Mouse (Mus musculus): ENCODE measurements around the gene Tmem53. TPM values are rescaled to one million over a fixed set of nuclear protein-coding genes. Genes with fewer than 3 reads are reported as not detected.

Tmem53 gene
- polyA plus RNA-seq, 1 experiment from 2014 or later: 16.5 TPM

- H3K4me1 ChIP-seq (ENCODE audit: control insufficient read depth, insufficient read depth, low read length): peaks cover 14% of the 10 kb centered on the region; the same call in 1 of the 2 replicates
- no peak for ATAC-seq (replicated peaks; ENCODE audit: insufficient number of reproducible peaks, low FRiP score, low TSS enrichment)
- peaks cover 35% of the 10 kb centered on the region for H3K27me3 ChIP-seq (ENCODE audit: control insufficient read depth, insufficient read depth, low read length)
- no peak overlapping the region for H3K4me2 ChIP-seq
- 42% methylated on average over 6 of the region's 6 CpGs for WGBS (ENCODE audit: insufficient replicate concordance)
- H3K9me3 ChIP-seq (replicated peaks; ENCODE audit: control insufficient read depth, low read length): no peaks in the 10 kb centered on the region
- no peaks in the 10 kb centered on the region for H3K36me3 ChIP-seq (ENCODE audit: control insufficient read depth, insufficient read depth, low read length)
- no peak overlapping the region for H3K4me3 ChIP-seq (ENCODE audit: low read depth, low read length)
- H3K27ac ChIP-seq (ENCODE audit: low read depth, low read length): no peak overlapping the region
- peak overlapping the region; percentile 10; the same call in 1 of the 2 replicates for H3K9ac ChIP-seq (ENCODE audit: low read depth, low read length)
Observed at GRCm38 (mm10) chr4:117307270-117307669, 55.5 kb downstream of the Tmem53 start.

DNA sequence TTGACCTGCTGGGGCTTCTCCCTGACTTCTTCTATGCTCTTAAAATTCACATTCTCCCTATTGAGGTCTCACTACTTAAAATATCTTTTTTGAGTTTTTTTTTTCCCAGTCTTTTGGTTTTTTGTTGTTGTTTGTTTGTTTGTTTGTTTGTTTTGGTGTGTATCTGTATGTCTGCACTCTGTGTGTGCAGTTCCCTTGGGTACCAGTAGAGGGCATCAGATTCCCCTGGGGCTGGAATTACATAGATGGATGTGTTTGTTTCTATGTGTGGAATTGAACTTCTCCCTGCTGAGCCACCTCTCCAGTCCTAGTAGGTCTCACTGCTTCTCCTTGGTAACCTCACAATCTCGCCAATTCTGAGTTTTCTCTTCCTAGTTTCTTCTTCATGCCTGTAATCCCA, 57.7 kb downstream of the Tmem53 start:
- Histone ChIP-seq H3K36me3 (ENCODE audit: control insufficient read depth, insufficient read depth, low read length) (no peaks in the 10 kb centered on the region), H3K27ac (ENCODE audit: low read depth, low read length) (no peak overlapping the region), H3K4me1 (ENCODE audit: control insufficient read depth, insufficient read depth, low read length) (peaks cover 15% of the 10 kb centered on the region; the same call in 1 of the 2 replicates), H3K9me3 (replicated peaks; ENCODE audit: control insufficient read depth, low read length) (no peaks in the 10 kb centered on the region), H3K27me3 (ENCODE audit: control insufficient read depth, insufficient read depth, low read length) (peaks cover 25% of the 10 kb centered on the region), H3K4me3 (ENCODE audit: low read depth, low read length) (no peak overlapping the region), H3K9ac (ENCODE audit: low read depth, low read length) (no peak overlapping the region), H3K4me2 (no peak overlapping the region)
- ATAC-seq (replicated peaks; ENCODE audit: insufficient number of reproducible peaks, low FRiP score, low TSS enrichment): no peak
- WGBS (ENCODE audit: insufficient replicate concordance): 93% methylated on average over 1 of the region's 1 CpGs

DNA sequence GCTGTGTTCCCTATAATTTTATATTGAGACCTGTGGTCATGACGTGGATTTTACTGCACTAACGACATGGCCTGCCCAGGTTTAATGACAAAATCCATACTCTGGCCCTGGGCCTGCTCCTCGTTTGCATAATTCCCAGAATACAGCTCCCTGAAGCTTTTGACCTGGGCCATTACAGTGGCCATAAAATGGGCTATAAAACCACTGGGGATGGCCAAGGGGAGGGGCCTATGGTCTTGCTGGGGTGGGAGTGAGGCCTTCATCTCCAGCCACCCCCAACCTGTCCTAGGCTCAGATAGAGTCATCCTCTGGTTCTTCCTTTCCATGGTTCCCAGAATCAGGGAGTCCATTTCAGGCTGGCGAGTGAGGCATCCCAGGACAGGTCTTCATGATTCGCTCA, 60.1 kb downstream of the Tmem53 start:
- Histone ChIP-seq H3K27ac (ENCODE audit: low read depth, low read length) (no peak overlapping the region), H3K4me3 (ENCODE audit: low read depth, low read length) (no peak overlapping the region), H3K4me2 (peak overlapping the region; percentile 56), H3K27me3 (ENCODE audit: control insufficient read depth, insufficient read depth, low read length) (peaks cover 41% of the 10 kb centered on the region), H3K36me3 (ENCODE audit: control insufficient read depth, insufficient read depth, low read length) (no peaks in the 10 kb centered on the region), H3K9ac (ENCODE audit: low read depth, low read length) (0 out of 2 replicates have a peak overlapping the region, but pooled peaks have one; percentile 24), H3K9me3 (replicated peaks; ENCODE audit: control insufficient read depth, low read length) (no peaks in the 10 kb centered on the region), H3K4me1 (ENCODE audit: control insufficient read depth, insufficient read depth, low read length) (peaks cover 11% of the 10 kb centered on the region; the same call in 1 of the 2 replicates)
- 40% methylated on average over 5 of the region's 5 CpGs for WGBS (ENCODE audit: insufficient replicate concordance)
- ATAC-seq (replicated peaks; ENCODE audit: insufficient number of reproducible peaks, low FRiP score, low TSS enrichment): no peak

- H3K36me3 ChIP-seq (ENCODE audit: control insufficient read depth, insufficient read depth, low read length): no peaks in the 10 kb centered on the region
- H3K9ac ChIP-seq (ENCODE audit: low read depth, low read length): peak overlapping the region; percentile 24; the same call in 1 of the 2 replicates
- ATAC-seq (replicated peaks; ENCODE audit: insufficient number of reproducible peaks, low FRiP score, low TSS enrichment): peak; percentile 55; the same call in 1 of the 2 replicates
- peaks cover 13% of the 10 kb centered on the region for H3K4me1 ChIP-seq (ENCODE audit: control insufficient read depth, insufficient read depth, low read length)
- H3K27ac ChIP-seq (ENCODE audit: low read depth, low read length): no peak overlapping the region
- under 1% methylated on average over 26 of the region's 26 CpGs for WGBS (ENCODE audit: insufficient replicate concordance)
- H3K4me3 ChIP-seq (ENCODE audit: low read depth, low read length): 0 out of 2 replicates have a peak overlapping the region, but pooled peaks have one; percentile 1
- peaks cover 43% of the 10 kb centered on the region for H3K27me3 ChIP-seq (ENCODE audit: control insufficient read depth, insufficient read depth, low read length)
- peak overlapping the region; percentile 56 for H3K4me2 ChIP-seq
- no peaks in the 10 kb centered on the region for H3K9me3 ChIP-seq (replicated peaks; ENCODE audit: control insufficient read depth, low read length)
Observed at GRCm38 (mm10) chr4:117312416-117313084, 60.8 kb downstream of the Tmem53 start.

- WGBS (ENCODE audit: insufficient replicate concordance): 0% methylated on average over 4 of the region's 4 CpGs
- Histone ChIP-seq H3K27ac (ENCODE audit: low read depth, low read length) (no peak overlapping the region), H3K36me3 (ENCODE audit: control insufficient read depth, insufficient read depth, low read length) (no peaks in the 10 kb centered on the region), H3K9ac (ENCODE audit: low read depth, low read length) (no peak overlapping the region), H3K4me3 (ENCODE audit: low read depth, low read length) (0 out of 2 replicates have a peak overlapping the region, but pooled peaks have one; percentile 1), H3K4me1 (ENCODE audit: control insufficient read depth, insufficient read depth, low read length) (peaks cover 16% of the 10 kb centered on the region), H3K4me2 (peak overlapping the region; percentile 56), H3K9me3 (replicated peaks; ENCODE audit: control insufficient read depth, low read length) (no peaks in the 10 kb centered on the region), H3K27me3 (ENCODE audit: control insufficient read depth, insufficient read depth, low read length) (peaks cover 45% of the 10 kb centered on the region)
- peak; percentile 67; the same call in 1 of the 2 replicates for ATAC-seq (replicated peaks; ENCODE audit: insufficient number of reproducible peaks, low FRiP score, low TSS enrichment)
Observed at GRCm38 (mm10) chr4:117313085-117313424, 61.3 kb downstream of the Tmem53 start.

DNA sequence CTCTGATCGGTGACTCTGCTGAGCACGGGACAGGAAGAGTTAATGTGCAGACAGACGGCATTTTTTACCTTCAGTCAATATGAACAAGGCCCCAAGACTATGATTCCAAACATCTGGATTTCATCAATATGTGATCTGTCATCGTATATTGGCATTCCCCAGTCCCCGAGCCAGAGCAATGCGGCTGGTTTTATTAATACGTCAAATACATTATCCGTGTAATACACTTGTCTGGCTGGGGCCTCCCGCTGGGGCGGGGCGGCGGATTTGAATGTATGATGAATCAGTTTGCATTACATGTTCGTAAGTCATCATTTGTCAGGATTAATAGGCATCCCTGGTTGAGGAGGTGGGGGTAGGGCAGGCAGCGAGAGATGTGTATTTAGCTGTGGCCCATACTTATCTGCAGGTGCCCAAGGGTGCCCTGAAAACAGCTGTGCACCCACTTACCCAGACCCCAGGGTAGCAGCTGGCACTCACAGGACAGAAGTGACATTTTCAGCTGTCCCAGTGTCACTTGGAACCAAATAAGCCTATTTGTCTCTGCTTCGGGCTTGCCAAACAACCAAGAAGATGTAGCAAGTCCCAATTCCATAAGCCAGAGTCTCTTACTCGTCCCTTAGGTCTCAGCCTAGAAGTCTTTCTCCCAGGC, 63.2 kb downstream of the Tmem53 start:
- H3K27me3 ChIP-seq (ENCODE audit: control insufficient read depth, insufficient read depth, low read length): peaks cover 57% of the 10 kb centered on the region
- no peak overlapping the region for H3K9ac ChIP-seq (ENCODE audit: low read depth, low read length)
- H3K9me3 ChIP-seq (replicated peaks; ENCODE audit: control insufficient read depth, low read length): no peaks in the 10 kb centered on the region
- peaks cover 16% of the 10 kb centered on the region for H3K4me1 ChIP-seq (ENCODE audit: control insufficient read depth, insufficient read depth, low read length)
- H3K27ac ChIP-seq (ENCODE audit: low read depth, low read length): no peak overlapping the region
- H3K4me2 ChIP-seq: no peak overlapping the region
- no peak overlapping the region for H3K4me3 ChIP-seq (ENCODE audit: low read depth, low read length)
- no peaks in the 10 kb centered on the region for H3K36me3 ChIP-seq (ENCODE audit: control insufficient read depth, insufficient read depth, low read length)
- WGBS (ENCODE audit: insufficient replicate concordance): 74% methylated on average over 16 of the region's 16 CpGs
- no peak for ATAC-seq (replicated peaks; ENCODE audit: insufficient number of reproducible peaks, low FRiP score, low TSS enrichment)

- ATAC-seq (replicated peaks; ENCODE audit: insufficient number of reproducible peaks, low FRiP score, low TSS enrichment): no peak
- H3K4me2 ChIP-seq: no peak overlapping the region
- H3K9me3 ChIP-seq (replicated peaks; ENCODE audit: control insufficient read depth, low read length): no peaks in the 10 kb centered on the region
- H3K9ac ChIP-seq (ENCODE audit: low read depth, low read length): no peak overlapping the region
- H3K4me1 ChIP-seq (ENCODE audit: control insufficient read depth, insufficient read depth, low read length): peaks cover 16% of the 10 kb centered on the region
- H3K36me3 ChIP-seq (ENCODE audit: control insufficient read depth, insufficient read depth, low read length): no peaks in the 10 kb centered on the region
- no peak overlapping the region for H3K4me3 ChIP-seq (ENCODE audit: low read depth, low read length)
- H3K27ac ChIP-seq (ENCODE audit: low read depth, low read length): no peak overlapping the region
- peaks cover 70% of the 10 kb centered on the region for H3K27me3 ChIP-seq (ENCODE audit: control insufficient read depth, insufficient read depth, low read length)
- WGBS (ENCODE audit: insufficient replicate concordance): 41% methylated on average over 6 of the region's 6 CpGs
Observed at GRCm38 (mm10) chr4:117316800-117317199, 65.0 kb downstream of the Tmem53 start.

GRCm38 (mm10) chr4:117317701-117318190, 66.0 kb downstream of the Tmem53 start:
- Histone ChIP-seq H3K4me3 (ENCODE audit: low read depth, low read length) (no peak overlapping the region), H3K9me3 (replicated peaks; ENCODE audit: control insufficient read depth, low read length) (no peaks in the 10 kb centered on the region), H3K27ac (ENCODE audit: low read depth, low read length) (no peak overlapping the region), H3K9ac (ENCODE audit: low read depth, low read length) (no peak overlapping the region; the same call in 1 of the 2 replicates), H3K27me3 (ENCODE audit: control insufficient read depth, insufficient read depth, low read length) (peaks cover 77% of the 10 kb centered on the region), H3K4me2 (peak overlapping the region; percentile 39), H3K36me3 (ENCODE audit: control insufficient read depth, insufficient read depth, low read length) (no peaks in the 10 kb centered on the region), H3K4me1 (ENCODE audit: control insufficient read depth, insufficient read depth, low read length) (peaks cover 7% of the 10 kb centered on the region)
- no peak for ATAC-seq (replicated peaks; ENCODE audit: insufficient number of reproducible peaks, low FRiP score, low TSS enrichment)
- WGBS (ENCODE audit: insufficient replicate concordance): 7% methylated on average over 18 of the region's 18 CpGs

All from heart, embryonic 11.5 days (tissue).